Mouse (Mus musculus): ENCODE results near the gene Gm4131.

DNA sequence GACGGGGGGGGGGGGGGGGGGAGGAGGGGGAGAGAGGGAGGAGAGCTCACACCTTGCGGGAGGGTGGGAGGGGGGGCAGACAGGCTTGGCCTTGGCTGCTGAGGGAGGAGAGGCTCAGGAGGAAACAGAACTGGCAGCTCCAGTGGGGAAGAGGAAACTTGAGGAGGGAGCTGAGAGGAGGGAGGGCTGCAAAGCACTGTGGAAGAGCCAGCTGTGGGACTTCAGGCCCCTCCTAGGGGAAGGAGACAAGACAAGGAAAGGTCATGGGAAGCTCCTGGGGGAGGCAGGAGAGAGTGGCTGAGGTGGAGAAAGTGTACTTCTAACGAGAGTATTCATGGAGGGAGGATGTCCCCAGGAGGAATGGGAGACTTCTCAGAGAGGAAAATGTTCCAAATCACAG lies 6.7 kb upstream of the Gm4131 start:
- TF ChIP-seq CTCF (conservative IDR thresholded peaks at IDR 0.05; ENCODE audit: low read length) (no peak), NANOG (IDR thresholded peaks at IDR 0.05; ENCODE audit: borderline replicate concordance, low read length) (no peak), POU5F1 (IDR thresholded peaks at IDR 0.05; ENCODE audit: borderline replicate concordance, low read length) (no peak)

All from E14TG2a.4 (cell line).